Mouse (Mus musculus) hindbrain, embryonic 14.5 days (tissue): ENCODE measurements around the gene Gm20807. TPM values are rescaled to one million over a fixed set of nuclear protein-coding genes. Genes with fewer than 3 reads are reported as not detected.
"Not testable (repeated sequence)": the region's sequence is repeated elsewhere in the genome, so short reads cannot be mapped to it uniquely, and the experiment has no call there.

Experiments
- ATAC-seq: fragments of 200-750 bp; cut with Nextera tagmentation; 2 replicates; pipeline ENCODE4 v1.8.0; 2017; ENCODE audit warnings: moderate number of reproducible peaks, mild to moderate bottlenecking, moderate TSS enrichment, moderate library complexity; ENCODE audit not compliant: low FRiP score
- DNase-seq: peaks from one replicate; pipeline ENCODE4 v3.0.0-alpha.2; 2015; ENCODE audit warnings: low spot score
- H3K27ac ChIP-seq: fragments of 300-500 bp; sonication (generic); 2 replicates; pipeline ENCODE4 v1.5.1; 2014; ENCODE audit warnings: mild to moderate bottlenecking, moderate library complexity
- H3K27me3 ChIP-seq: fragments of 300-500 bp; sonication (generic); 2 replicates; pipeline ENCODE4 v1.6.1; 2014; ENCODE audit warnings: mild to moderate bottlenecking, low read length, mixed read lengths; ENCODE audit not compliant: control insufficient read depth, insufficient read depth
- H3K36me3 ChIP-seq: fragments of 300-500 bp; sonication (generic); replicated peaks from 2 replicates; pipeline ENCODE4 v1.6.1; 2014; ENCODE audit not compliant: control insufficient read depth, insufficient read depth
- H3K4me1 ChIP-seq: fragments of 300-500 bp; sonication (generic); replicated peaks from 2 replicates; pipeline ENCODE4 v1.6.1; 2014; ENCODE audit warnings: antibody characterized with exemption, low read length, mixed read lengths; ENCODE audit not compliant: control insufficient read depth, insufficient read depth
- H3K4me2 ChIP-seq: fragments of 300-500 bp; sonication (generic); replicated peaks from 2 replicates; pipeline ENCODE4 v1.6.1; 2014; ENCODE audit warnings: mild to moderate bottlenecking, moderate library complexity
- H3K4me3 ChIP-seq: fragments of 300-500 bp; sonication (generic); replicated peaks from 2 replicates; pipeline ENCODE4 v1.5.1; 2014; ENCODE audit warnings: mild to moderate bottlenecking, low read length
- H3K9ac ChIP-seq: fragments of 300-500 bp; sonication (generic); 2 replicates; pipeline ENCODE4 v1.6.1; 2014
- H3K9me3 ChIP-seq: fragments of 300-500 bp; sonication (generic); 2 replicates; pipeline ENCODE4 v1.6.1; 2016; ENCODE audit warnings: low read length; ENCODE audit not compliant: control insufficient read depth
- polyA plus RNA-seq: library from polyadenylated mRNA; unstranded; fragments of >200 nt; fragmentation: Nextera tagmentation; extraction: Ambion mirVana; gene quantifications from 2 replicates; pipeline ENCODE4 v1.2.1, GENCODE M21; 2014

Gene Gm20807
- not detected in 2 replicates for polyA plus RNA-seq

DNA sequence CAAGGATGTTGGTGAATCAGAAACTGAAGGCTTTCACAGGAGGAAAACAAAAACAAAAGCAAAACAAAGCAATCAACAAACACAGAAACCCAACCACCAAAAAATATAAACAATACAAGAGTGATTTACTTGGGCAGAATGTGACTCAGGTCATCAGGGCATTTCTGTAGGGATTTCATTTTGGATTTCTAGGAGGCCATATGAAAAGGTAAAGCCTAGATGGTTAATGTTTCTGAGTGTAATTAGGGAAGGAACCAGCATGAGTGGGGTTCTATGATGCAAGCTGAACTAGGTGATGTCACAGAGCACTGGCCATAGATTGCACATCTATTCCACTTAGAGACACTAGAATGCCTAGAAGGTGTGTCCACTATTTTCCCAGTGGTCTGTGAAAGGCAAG lies at the start of gene Gm20807:
Gene Gm20807, plus strand, starts transcription at position 301 of the 400 bp plus-strand sequence.
- not testable (repeated sequence) for ATAC-seq, DNase-seq

More for the DNA sequence above, at the start of gene Gm20807:
- H3K4me1 ChIP-seq, H3K9ac ChIP-seq, H3K27ac ChIP-seq, H3K9me3 ChIP-seq, H3K36me3 ChIP-seq, H3K4me2 ChIP-seq, H3K27me3 ChIP-seq, H3K4me3 ChIP-seq: not testable (repeated sequence)

Other genes with a start within 250 kb of the Gm20807 start
- gene Gm21891, start 90.6 kb downstream of the Gm20807 start, polyA plus RNA-seq: not detected in 2 replicates
- gene Gm21425, start 119.1 kb downstream of the Gm20807 start, polyA plus RNA-seq: not detected in 2 replicates
- gene Gm21828, start 181.0 kb downstream of the Gm20807 start, polyA plus RNA-seq: not detected in 2 replicates
- gene Gm21440, start 209.5 kb downstream of the Gm20807 start, polyA plus RNA-seq: not detected in 2 replicates
- not detected in 2 replicates for gene Gm21454, start 209.6 kb downstream of the Gm20807 start, polyA plus RNA-seq